Mouse (Mus musculus): ENCODE measurements around the gene Smpd3.
"Not testable (repeated sequence)": the region's sequence is repeated elsewhere in the genome, so short reads cannot be mapped to it uniquely, and the experiment has no call there.

The Smpd3 gene

GRCm38 (mm10) chr8:106321434-106321833 lies 16.4 kb downstream of the Smpd3 start:
- no peak for DNase-seq

GRCm38 (mm10) chr8:106320002-106320401 lies 17.8 kb downstream of the Smpd3 start:
- peak; percentile 47 to 66 for DNase-seq

DNA sequence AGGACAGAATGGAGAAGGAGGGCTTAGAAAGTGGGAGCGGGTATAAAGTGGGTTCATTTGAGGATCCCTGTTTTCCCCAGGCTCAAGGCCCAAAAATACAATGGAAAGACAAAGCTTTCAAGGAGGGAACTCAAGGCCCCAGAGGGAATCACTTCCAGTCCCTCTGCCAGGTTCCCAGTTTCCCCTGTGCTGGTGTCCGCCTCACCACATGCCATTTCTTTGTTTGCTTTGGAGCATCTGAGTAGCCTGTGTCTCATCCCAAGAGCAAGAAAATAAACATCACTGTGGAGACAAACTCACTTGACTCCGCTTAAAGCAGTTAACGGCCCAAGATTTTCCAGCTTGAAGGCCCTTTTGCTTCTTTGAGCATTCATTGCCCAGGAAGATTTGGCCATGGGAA lies 20.7 kb downstream of the Smpd3 start:
- DNase-seq, result no peak

- no peak for DNase-seq
Observed at GRCm38 (mm10) chr8:106316506-106316905, 21.3 kb downstream of the Smpd3 start.

- DNase-seq, result no peak
Observed at GRCm38 (mm10) chr8:106315402-106316187, 22.2 kb downstream of the Smpd3 start.

DNA sequence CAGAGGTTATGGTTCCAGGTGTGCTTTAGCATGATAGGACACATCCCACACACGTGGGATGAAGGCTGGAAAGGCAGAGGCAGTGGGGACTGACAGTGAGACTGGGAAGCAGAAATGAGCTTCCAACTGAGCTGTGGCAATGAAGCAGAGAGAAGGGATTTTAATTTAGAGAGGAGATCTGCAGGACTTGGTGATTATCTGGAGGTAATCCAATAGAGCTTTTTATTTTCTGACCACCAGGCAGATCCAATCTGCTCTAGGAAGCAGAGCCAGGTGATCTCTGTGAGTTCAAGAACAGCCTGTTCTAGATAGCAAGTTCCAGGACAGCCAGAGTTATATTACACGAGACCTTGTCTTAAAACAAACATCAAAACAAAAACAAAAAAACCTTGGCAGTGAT lies 24.0 kb downstream of the Smpd3 start:
- DNase-seq, result no peak

GRCm38 (mm10) chr8:106313120-106313737 lies 24.6 kb downstream of the Smpd3 start:
- no peak for DNase-seq

DNA sequence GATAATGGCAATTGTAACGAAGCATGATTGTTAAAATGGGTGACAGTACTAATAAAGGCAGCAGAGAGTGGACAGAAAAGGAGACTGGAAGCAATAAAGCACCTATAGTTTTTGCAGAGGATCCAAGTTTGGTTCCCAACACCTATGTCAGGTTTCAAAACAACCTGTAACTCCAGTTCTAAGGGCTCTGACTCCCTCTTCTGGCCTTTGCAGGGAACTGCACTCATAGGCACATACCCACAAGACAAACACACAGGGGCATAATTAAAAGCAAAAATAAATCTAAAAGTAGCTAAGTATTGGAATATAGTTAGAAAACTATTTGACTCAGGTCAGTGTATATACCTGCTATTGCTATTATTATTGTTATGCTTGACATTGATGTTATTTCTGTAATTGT lies 25.8 kb downstream of the Smpd3 start:
- DNase-seq, result no peak

DNA sequence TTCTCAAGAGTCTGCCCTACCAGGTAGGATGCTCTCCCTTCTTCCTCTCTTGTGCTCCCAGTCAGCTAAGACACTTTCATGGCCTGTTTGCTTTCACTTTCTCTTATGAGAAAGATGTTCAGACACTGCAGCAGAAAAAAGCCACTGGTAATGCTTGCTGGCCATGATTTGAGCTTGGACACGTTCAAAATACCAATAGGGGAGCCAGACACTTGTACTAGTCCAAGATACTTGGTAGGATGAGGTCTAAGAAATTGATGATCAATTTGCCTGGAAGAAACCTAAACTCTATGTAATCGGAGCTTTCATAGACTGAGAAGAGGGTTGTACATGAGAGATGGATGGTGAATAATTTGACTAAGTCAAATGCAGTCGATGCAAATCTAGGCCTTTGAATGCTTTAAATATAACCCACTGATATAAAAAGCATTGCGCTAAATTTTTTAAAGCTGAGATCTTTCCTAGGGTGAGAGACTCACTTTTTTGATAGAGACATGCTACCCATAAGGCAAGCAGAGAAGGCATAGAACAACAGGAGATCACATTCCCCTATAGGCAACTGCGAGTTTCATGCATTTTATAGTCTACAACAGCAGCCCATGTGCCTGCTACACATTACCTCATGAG lies 27.6 kb downstream of the Smpd3 start:
- no peak for DNase-seq

- not testable (repeated sequence) for DNase-seq
Observed at GRCm38 (mm10) chr8:106308082-106308786, 29.6 kb downstream of the Smpd3 start.

GRCm38 (mm10) chr8:106307586-106307985 lies 30.2 kb downstream of the Smpd3 start:
- DNase-seq, result no peak

- DNase-seq, result not testable (repeated sequence)
Observed at GRCm38 (mm10) chr8:106306711-106307248, 31.0 kb downstream of the Smpd3 start.

GRCm38 (mm10) chr8:106306076-106306475 lies 31.7 kb downstream of the Smpd3 start:
- DNase-seq, result no peak

DNA sequence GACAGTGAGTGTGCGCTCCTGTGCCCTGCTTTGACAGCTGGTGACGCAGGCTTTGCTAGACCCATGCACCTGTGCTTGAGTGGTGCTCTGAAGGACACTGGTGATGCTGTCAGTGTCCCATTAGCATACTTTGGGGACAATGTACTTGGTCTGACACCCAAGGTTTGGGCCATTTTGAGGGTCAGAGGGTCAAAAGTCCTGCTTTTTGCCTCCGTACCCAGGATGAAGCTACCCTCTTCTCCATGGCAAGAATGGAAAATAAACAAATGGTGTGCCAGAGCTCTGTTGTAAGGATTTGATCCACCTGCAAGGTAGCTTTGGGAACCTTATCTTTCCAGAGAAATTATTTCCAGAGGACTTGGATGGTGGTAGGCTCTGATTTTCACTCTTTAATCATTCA lies 32.5 kb downstream of the Smpd3 start:
- no peak for DNase-seq

DNA sequence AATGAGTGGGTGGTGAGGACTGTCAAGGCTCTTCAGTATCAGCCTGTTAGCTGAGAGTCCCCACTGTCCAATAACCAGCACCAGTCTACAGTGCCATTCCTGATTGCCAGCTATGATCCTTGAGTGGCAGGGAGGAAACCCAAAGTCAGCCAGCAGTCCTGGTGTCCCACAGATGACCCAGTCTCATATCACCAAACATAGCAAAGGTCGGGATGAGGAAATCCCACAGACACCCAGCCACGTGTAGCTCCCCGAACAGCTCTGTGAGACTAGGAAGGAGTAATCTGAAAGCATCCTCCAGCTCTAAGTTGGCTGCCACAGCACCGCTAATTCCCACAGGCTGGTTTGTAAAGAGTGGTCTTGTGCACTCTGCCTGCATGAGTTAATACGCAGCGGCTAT lies 33.5 kb downstream of the Smpd3 start:
- no peak for DNase-seq

GRCm38 (mm10) chr8:106300739-106301715 lies 36.8 kb downstream of the Smpd3 start:
- DNase-seq, result no peak

GRCm38 (mm10) chr8:106299686-106300085 lies 38.1 kb downstream of the Smpd3 start:
- DNase-seq, result no peak

DNA sequence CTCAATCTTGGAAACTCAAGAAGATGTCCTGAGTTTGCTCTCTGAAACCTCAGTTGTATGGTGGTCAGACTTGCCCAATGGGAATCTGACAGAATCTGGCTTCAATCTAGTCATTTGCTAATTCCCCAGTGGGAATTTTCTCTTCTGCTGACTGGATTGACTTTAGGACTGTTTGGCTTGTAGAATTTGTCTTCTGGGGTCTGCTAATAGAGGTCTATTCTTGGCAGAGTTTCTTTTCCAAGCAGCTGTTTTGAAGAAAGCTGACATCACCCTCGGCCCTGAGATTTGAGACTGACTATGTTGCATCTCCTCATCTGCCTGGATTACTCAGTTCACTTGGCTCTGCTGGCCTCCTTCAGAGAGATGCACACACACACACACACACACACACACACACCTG lies 38.9 kb downstream of the Smpd3 start:
- no peak for DNase-seq

GRCm38 (mm10) chr8:106298261-106298660 lies 39.5 kb downstream of the Smpd3 start:
- DNase-seq, result no peak

DNA sequence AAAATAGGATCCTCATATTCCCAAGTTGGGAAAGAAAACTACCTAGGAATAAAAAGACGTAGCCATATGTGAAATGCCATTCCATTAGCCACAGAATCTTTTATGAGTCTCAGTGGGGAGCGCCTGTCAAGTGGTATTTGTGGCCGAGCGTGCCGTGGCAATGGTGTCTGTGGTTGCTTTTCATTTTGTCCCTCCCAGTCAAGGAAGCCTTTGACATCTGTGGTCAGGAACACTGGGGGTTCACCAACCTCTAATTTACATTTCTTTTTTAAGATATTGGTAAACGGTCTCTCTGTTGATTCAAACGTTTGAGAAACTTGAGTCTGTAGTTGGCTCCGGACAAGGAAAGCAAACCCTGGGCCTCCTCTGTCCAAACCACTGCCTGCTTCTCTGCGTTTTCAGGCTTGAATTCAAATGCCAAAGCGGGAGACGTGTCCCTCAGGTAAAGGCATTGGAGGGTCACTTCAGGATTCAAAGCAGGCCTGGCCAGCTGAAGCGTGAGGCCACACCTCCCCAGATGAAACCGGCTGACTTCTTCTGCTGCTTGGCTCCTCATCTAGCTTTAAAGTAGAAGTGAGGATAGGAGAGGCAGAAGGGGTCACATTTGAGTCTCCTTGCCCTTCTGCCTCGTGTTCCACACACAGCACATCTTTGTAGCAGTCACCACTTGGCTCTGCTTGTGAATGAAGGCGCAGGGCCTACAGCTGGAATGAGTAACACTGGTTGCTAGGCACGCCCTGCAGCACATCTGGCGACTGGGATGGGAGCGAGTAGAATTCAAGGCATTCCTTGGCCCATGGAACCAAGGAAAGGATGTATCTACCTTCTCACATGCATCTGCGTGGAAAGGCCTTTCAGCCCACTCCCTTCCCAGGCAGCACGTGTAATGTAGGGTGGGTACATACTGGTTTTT lies 45.0 kb downstream of the Smpd3 start:
- DNase-seq, result no peak

- no peak for DNase-seq
Observed at GRCm38 (mm10) chr8:106289464-106289863, 48.3 kb downstream of the Smpd3 start.

Measured in cerebellum, postnatal 36 days (tissue).